Mouse (Mus musculus) lung, postnatal 14 days (tissue): Measurements from ENCODE around the gene Hist1h2ae.
A peak's percentile ranks its signal among the peaks of the same experiment; 100 is the strongest.

Source experiments
- DNase-seq: peaks from one replicate; pipeline ENCODE4 v3.0.0; 2021

Hist1h2ae gene

GRCm38 (mm10) chr13:23537006-23537710 lies 33.9 kb downstream of the Hist1h2ae start:
- DNase-seq = no peak

GRCm38 (mm10) chr13:23536076-23536822 lies 34.8 kb downstream of the Hist1h2ae start:
- DNase-seq = no peak

- DNase-seq = peak; percentile 88
Observed at GRCm38 (mm10) chr13:23535137-23536075, 35.6 kb downstream of the Hist1h2ae start, which contains the start of gene Hist1h3g. Gene Hist1h3g (plus strand): TSS chr13:23535422.

- no peak for DNase-seq
Observed at GRCm38 (mm10) chr13:23534368-23535131, 36.5 kb downstream of the Hist1h2ae start.

GRCm38 (mm10) chr13:23533560-23534367 lies 37.3 kb downstream of the Hist1h2ae start, which contains the start of gene Hist1h2af:
Gene Hist1h2af (plus strand): TSS chr13:23533906.
- DNase-seq = peak; percentile 68

GRCm38 (mm10) chr13:23532262-23533075 lies 38.6 kb downstream of the Hist1h2ae start:
- no peak for DNase-seq

GRCm38 (mm10) chr13:23530901-23531875 lies 39.8 kb downstream of the Hist1h2ae start, which contains the start of gene Hist1h4h:
Gene Hist1h4h (plus strand): TSS chr13:23531050.
- peak; percentile 97 for DNase-seq

GRCm38 (mm10) chr13:23530181-23530900 lies 40.7 kb downstream of the Hist1h2ae start:
- peak; percentile 70 for DNase-seq

GRCm38 (mm10) chr13:23529480-23530165 lies 41.4 kb downstream of the Hist1h2ae start:
- DNase-seq = no peak

- DNase-seq = no peak
Observed at GRCm38 (mm10) chr13:23529005-23529404, 42.0 kb downstream of the Hist1h2ae start.

- peak; percentile 96 for DNase-seq
Observed at GRCm38 (mm10) chr13:23526312-23526711, 44.7 kb downstream of the Hist1h2ae start.

GRCm38 (mm10) chr13:23525901-23526300 lies 45.1 kb downstream of the Hist1h2ae start:
- no peak for DNase-seq

GRCm38 (mm10) chr13:23524654-23525053 lies 46.4 kb downstream of the Hist1h2ae start:
- DNase-seq = peak; percentile 77

- no peak for DNase-seq
Observed at GRCm38 (mm10) chr13:23523976-23524375, 47.0 kb downstream of the Hist1h2ae start.

- DNase-seq = peak; percentile 80
Observed at GRCm38 (mm10) chr13:23521703-23522102, 49.3 kb downstream of the Hist1h2ae start.
